Mouse (Mus musculus): ENCODE data around the gene Ell. TPM values are rescaled to one million over a fixed set of nuclear protein-coding genes. Genes with fewer than 3 reads are reported as not detected.
A peak's percentile ranks its signal among the peaks of the same experiment; 100 is the strongest.
"Not testable (repeated sequence)": the region's sequence is repeated elsewhere in the genome, so short reads cannot be mapped to it uniquely, and the experiment has no call there.

Gene Ell
- polyA plus RNA-seq, 1 experiment from 2014 or later: 17.2 TPM

- Histone ChIP-seq H3K9me3 (no peaks in the 10 kb centered on the region), H3K4me2 (peak within 1 kb of the TSS; percentile 96), H3K4me3 (peak within 1 kb of the TSS; percentile 96), H3K27ac (peak within 1 kb of the TSS; percentile 98), H3K27me3 (no peaks in the 10 kb centered on the region), H3K9ac (peak within 1 kb of the TSS; percentile 96), H3K36me3 (peaks cover 43% of the 10 kb centered on the region), H3K4me1 (replicated peaks) (peaks cover 38% of the 10 kb centered on the region)
- 2% methylated on average over 74 of the region's 74 CpGs for WGBS
- peak; percentile 84 for ATAC-seq (ENCODE audit: low FRiP score)
Observed at GRCm38 (mm10) chr8:70510228-70510915, 28.9 kb upstream of the Ell start, which contains the start of gene Uba52. Gene Uba52, minus strand, starts transcription at chr8:70510801.

- not testable (repeated sequence) for H3K9me3 ChIP-seq; H3K27me3 ChIP-seq; ATAC-seq (ENCODE audit: low FRiP score)
- peak overlapping the region; percentile 96 for H3K4me2 ChIP-seq
- 88% methylated on average over 6 of the region's 6 CpGs for WGBS
- H3K27ac ChIP-seq: peak overlapping the region; percentile 98
- peaks cover 45% of the 10 kb centered on the region for H3K36me3 ChIP-seq
- peaks cover 31% of the 10 kb centered on the region for H3K4me1 ChIP-seq (replicated peaks)
- H3K9ac ChIP-seq: peak overlapping the region; percentile 96
- peak overlapping the region; percentile 96 for H3K4me3 ChIP-seq
Observed at GRCm38 (mm10) chr8:70511174-70511573, 28.1 kb upstream of the Ell start.

GRCm38 (mm10) chr8:70511770-70512169, 27.5 kb upstream of the Ell start:
- H3K9ac ChIP-seq: no peak overlapping the region
- H3K4me3 ChIP-seq: no peak overlapping the region
- no peaks in the 10 kb centered on the region for H3K9me3 ChIP-seq
- H3K27me3 ChIP-seq: no peaks in the 10 kb centered on the region
- 98% methylated on average over 2 of the region's 2 CpGs for WGBS
- H3K27ac ChIP-seq: no peak overlapping the region
- no peak for ATAC-seq (ENCODE audit: low FRiP score)
- H3K4me2 ChIP-seq: no peak overlapping the region; the same call in 1 of the 2 replicates
- peaks cover 51% of the 10 kb centered on the region for H3K36me3 ChIP-seq
- H3K4me1 ChIP-seq (replicated peaks): peaks cover 30% of the 10 kb centered on the region

DNA sequence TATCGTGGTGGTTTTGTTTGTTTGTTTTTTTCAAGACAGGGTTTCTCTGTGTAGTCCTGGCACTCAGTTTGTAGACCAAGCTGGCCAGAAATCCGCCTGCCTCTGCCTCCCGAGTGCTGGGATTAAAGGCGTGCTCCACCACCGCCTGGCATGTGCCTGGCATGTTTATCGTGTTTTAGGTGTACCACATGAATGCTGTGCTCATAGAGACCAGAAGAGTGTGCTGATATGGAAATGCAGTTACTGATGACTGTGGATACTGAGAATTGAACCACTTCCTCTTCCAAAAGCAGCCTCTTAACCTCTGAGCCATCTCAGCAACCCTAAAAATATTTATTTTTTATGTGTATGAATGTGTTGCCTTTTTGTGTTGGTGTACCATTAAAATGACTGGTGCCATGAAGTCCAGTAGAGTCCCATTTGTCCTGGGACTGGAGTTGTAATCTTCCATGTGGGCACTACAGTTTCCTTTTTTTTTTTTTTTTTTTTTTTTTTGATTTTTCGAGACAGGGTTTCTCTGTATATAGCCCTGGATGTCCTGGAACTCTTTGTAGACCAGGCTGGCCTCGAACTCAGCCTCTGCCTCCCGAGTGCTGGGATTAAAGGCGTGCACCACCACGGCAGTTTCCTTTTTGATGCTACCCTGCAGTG, 26.9 kb upstream of the Ell start:
- Histone ChIP-seq H3K4me2 (no peak overlapping the region), H3K4me1 (replicated peaks) (peaks cover 26% of the 10 kb centered on the region), H3K27me3 (no peaks in the 10 kb centered on the region), H3K36me3 (peaks cover 47% of the 10 kb centered on the region), H3K9me3 (no peaks in the 10 kb centered on the region), H3K4me3 (no peak overlapping the region), H3K27ac (no peak overlapping the region), H3K9ac (no peak overlapping the region)
- WGBS: 97% methylated on average over 11 of the region's 11 CpGs
- ATAC-seq (ENCODE audit: low FRiP score): no peak

DNA sequence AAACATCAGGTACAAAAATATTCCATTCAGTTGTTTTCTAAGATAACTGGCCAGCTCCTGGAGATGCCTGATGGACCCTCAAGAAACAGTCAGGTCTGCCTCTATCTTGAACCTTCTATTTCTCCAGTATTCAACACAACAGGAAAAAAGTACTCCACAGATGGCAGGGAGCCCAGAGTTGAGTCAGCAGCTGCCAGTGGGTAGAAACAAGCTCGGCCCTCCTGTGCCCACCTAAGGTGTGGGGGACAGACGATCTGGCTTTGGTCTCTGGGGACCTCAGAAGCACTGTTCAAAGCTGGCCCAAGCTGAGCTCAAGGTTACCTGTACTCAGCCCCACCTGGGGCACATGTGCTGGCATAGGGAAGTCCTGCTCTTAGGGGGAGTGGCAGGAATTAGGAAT, 25.8 kb upstream of the Ell start:
- Histone ChIP-seq H3K27me3 (no peaks in the 10 kb centered on the region), H3K4me3 (no peak overlapping the region), H3K27ac (no peak overlapping the region), H3K36me3 (peaks cover 49% of the 10 kb centered on the region), H3K9me3 (no peaks in the 10 kb centered on the region), H3K9ac (peak overlapping the region; percentile 24; the same call in 1 of the 2 replicates), H3K4me2 (no peak overlapping the region), H3K4me1 (replicated peaks) (peaks cover 25% of the 10 kb centered on the region)
- 75% methylated on average over 2 of the region's 2 CpGs for WGBS
- no peak for ATAC-seq (ENCODE audit: low FRiP score)

GRCm38 (mm10) chr8:70517940-70518643, 21.2 kb upstream of the Ell start:
- no peak overlapping the region for H3K4me2 ChIP-seq
- peaks cover 50% of the 10 kb centered on the region for H3K36me3 ChIP-seq
- WGBS: 70% methylated on average over 10 of the region's 10 CpGs
- no peaks in the 10 kb centered on the region for H3K9me3 ChIP-seq
- no peak overlapping the region for H3K9ac ChIP-seq
- no peak overlapping the region for H3K27ac ChIP-seq
- no peak for ATAC-seq (ENCODE audit: low FRiP score)
- H3K27me3 ChIP-seq: no peaks in the 10 kb centered on the region
- peaks cover 12% of the 10 kb centered on the region for H3K4me1 ChIP-seq (replicated peaks)
- H3K4me3 ChIP-seq: no peak overlapping the region

GRCm38 (mm10) chr8:70519043-70519442, 20.2 kb upstream of the Ell start:
- Histone ChIP-seq H3K9me3 (no peaks in the 10 kb centered on the region), H3K9ac (no peak overlapping the region), H3K36me3 (peaks cover 43% of the 10 kb centered on the region), H3K4me1 (replicated peaks) (peaks cover 15% of the 10 kb centered on the region), H3K27me3 (no peaks in the 10 kb centered on the region), H3K27ac (no peak overlapping the region), H3K4me3 (no peak overlapping the region), H3K4me2 (no peak overlapping the region)
- no peak for ATAC-seq (ENCODE audit: low FRiP score)
- WGBS: 94% methylated on average over 6 of the region's 6 CpGs

DNA sequence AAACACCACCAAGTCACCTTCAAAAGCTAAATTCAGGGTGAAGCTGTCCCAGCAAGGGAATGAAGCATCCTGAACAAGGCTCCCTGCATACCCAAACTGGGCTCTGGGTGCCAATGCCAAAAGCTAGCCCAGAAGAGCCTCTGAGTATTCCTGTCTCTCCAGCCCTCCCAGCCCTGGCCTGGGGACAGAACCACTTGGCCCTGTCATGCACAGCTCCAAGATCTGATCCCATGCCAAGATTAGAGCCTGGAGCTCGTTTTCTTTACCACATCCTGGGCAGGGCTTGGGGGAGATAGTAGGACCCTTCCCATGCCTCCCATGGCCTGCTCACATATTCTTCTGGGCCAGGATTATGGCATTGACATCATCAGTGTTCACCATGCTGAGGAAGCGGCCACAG, 19.7 kb upstream of the Ell start:
- no peaks in the 10 kb centered on the region for H3K9me3 ChIP-seq
- no peak overlapping the region for H3K4me3 ChIP-seq
- ATAC-seq (ENCODE audit: low FRiP score): no peak
- H3K9ac ChIP-seq: no peak overlapping the region
- H3K27ac ChIP-seq: no peak overlapping the region
- peaks cover 37% of the 10 kb centered on the region for H3K36me3 ChIP-seq
- H3K4me1 ChIP-seq (replicated peaks): peaks cover 15% of the 10 kb centered on the region
- WGBS: 81% methylated on average over 2 of the region's 2 CpGs
- H3K4me2 ChIP-seq: no peak overlapping the region
- H3K27me3 ChIP-seq: no peaks in the 10 kb centered on the region

DNA sequence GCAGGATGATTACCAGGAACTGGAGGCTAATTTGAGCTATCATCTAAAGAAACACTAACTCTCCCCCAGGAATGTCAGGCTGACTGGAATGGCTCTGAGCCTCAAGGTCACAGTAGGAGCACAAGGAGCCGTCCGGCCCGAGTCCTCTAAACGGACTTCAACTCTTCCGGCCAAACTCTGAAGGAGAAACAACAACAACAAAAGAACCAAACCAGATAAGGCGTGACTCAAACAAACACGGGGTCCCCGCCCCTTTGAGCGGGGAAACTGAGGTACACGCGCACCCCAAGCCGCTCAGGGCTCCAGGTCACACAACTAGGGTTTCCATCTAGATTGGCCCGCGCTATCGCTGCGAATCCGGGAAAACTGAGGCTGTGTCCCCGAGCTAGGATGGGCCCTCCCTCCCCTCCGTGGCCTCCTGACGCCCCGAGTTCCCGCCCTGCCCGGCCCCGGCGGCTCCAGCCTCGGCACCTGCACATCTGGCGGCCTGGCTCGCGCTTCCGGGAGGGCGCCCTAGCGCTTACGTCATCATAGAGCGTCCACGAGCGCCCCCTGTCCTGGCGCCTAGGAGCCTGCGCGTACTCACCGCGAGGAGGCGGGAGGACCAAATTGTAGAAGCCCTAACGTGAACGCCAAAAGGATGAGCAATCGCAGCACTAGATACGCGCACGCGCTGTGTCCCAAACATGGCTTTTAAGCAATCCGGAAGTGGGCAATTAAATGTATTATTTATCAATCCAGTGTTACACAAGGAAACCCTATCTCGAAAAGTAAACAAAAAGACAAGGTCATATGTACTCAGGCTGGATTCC, 16.5 kb upstream of the Ell start:
- peaks cover 25% of the 10 kb centered on the region for H3K4me1 ChIP-seq (replicated peaks)
- peaks cover 19% of the 10 kb centered on the region for H3K36me3 ChIP-seq
- H3K27ac ChIP-seq: peak overlapping the region; percentile 86
- peak overlapping the region; percentile 80 for H3K4me2 ChIP-seq
- H3K9me3 ChIP-seq: no peaks in the 10 kb centered on the region
- no peaks in the 10 kb centered on the region for H3K27me3 ChIP-seq
- peak overlapping the region; percentile 81 for H3K4me3 ChIP-seq
- peak overlapping the region; percentile 88 for H3K9ac ChIP-seq
- peak; percentile 88 for ATAC-seq (ENCODE audit: low FRiP score)
- under 1% methylated on average over 51 of the region's 51 CpGs for WGBS

- Histone ChIP-seq H3K4me2 (peak overlapping the region; percentile 78), H3K4me1 (replicated peaks) (peaks cover 44% of the 10 kb centered on the region), H3K27me3 (no peaks in the 10 kb centered on the region), H3K9ac (peak overlapping the region; percentile 92), H3K27ac (peak overlapping the region; percentile 91), H3K4me3 (peak overlapping the region; percentile 77), H3K9me3 (no peaks in the 10 kb centered on the region), H3K36me3 (peaks cover 26% of the 10 kb centered on the region)
- ATAC-seq (ENCODE audit: low FRiP score): no peak
- WGBS: 4% methylated on average over 8 of the region's 8 CpGs
Observed at GRCm38 (mm10) chr8:70527111-70527511, 12.1 kb upstream of the Ell start.

- Histone ChIP-seq H3K27ac (peak within 1 kb of the TSS; percentile 91), H3K27me3 (no peaks in the 10 kb centered on the region), H3K9ac (peak within 1 kb of the TSS; percentile 92), H3K4me3 (peak within 1 kb of the TSS; percentile 77), H3K4me2 (peak within 1 kb of the TSS; percentile 78), H3K36me3 (peaks cover 31% of the 10 kb centered on the region), H3K4me1 (replicated peaks) (peaks cover 39% of the 10 kb centered on the region), H3K9me3 (no peaks in the 10 kb centered on the region)
- WGBS: under 1% methylated on average over 50 of the region's 61 CpGs
- ATAC-seq (ENCODE audit: low FRiP score): peak; percentile 92
Observed at GRCm38 (mm10) chr8:70527512-70528181, 11.6 kb upstream of the Ell start, which contains the start of the genes Fkbp8 and Kxd1. Gene Fkbp8, plus strand, starts transcription at chr8:70527724. Gene Kxd1, minus strand, starts transcription at chr8:70527956.

Measured in hindbrain, embryonic 13.5 days (tissue).